ENCODE assay signal across 12 mouse cellular contexts in genomic region chr2:76971069-76971468, GRCm38 (mm10). TPM values are rescaled to one million over a fixed set of nuclear protein-coding genes. Genes with fewer than 3 reads are reported as not detected.
DNase-seq lines count a peak whose midpoint lies in the region; ATAC-seq and TF ChIP-seq lines count a peak whose summit lies in the region.
"Had no signal": no experiment of that assay in that cellular context is flagged by ENCODE, and none has a peak within 500 bp of the region (broad histone marks: within the 10 kb centered on the region; RNA-seq: fewer than 3 reads in every experiment).

No protein-coding gene starts in this region.

- H3K9me3 ChIP-seq in hindbrain, embryonic 13.5 days: no peaks in the 10 kb centered on the region
- H3K9me3 ChIP-seq in hindbrain, embryonic 11.5 days (ENCODE audit: control insufficient read depth, low read length): no peaks in the 10 kb centered on the region
- H3K9me3 ChIP-seq in hindbrain, embryonic 14.5 days (ENCODE audit: control insufficient read depth, low read length): no peaks in the 10 kb centered on the region
- no peaks in the 10 kb centered on the region for H3K9me3 ChIP-seq in neural tube, embryonic 14.5 days (ENCODE audit: control insufficient read depth, low read length)

- peak overlapping the region; percentile 81 for H3K4me3 ChIP-seq in gastrocnemius, adult 2 months
- H3K4me3 ChIP-seq in hindbrain, embryonic 13.5 days: no peak overlapping the region
- no peak overlapping the region for H3K4me3 ChIP-seq in hindbrain, embryonic 11.5 days (ENCODE audit: low read depth, low read length)
- H3K4me3 ChIP-seq in hindbrain, embryonic 14.5 days (replicated peaks; ENCODE audit: low read length): no peak overlapping the region
- no peak overlapping the region for H3K4me3 ChIP-seq in neural tube, embryonic 14.5 days (ENCODE audit: low read depth, low read length)
- H3K4me3 ChIP-seq: myocyte had no signal

- H3K27ac ChIP-seq in gastrocnemius, adult 2 months: peak overlapping the region; percentile 81
- no peak overlapping the region for H3K27ac ChIP-seq in hindbrain, embryonic 13.5 days
- no peak overlapping the region for H3K27ac ChIP-seq in hindbrain, embryonic 11.5 days (ENCODE audit: low read depth, low read length)
- no peak overlapping the region for H3K27ac ChIP-seq in hindbrain, embryonic 14.5 days
- no peak overlapping the region for H3K27ac ChIP-seq in neural tube, embryonic 14.5 days (ENCODE audit: low read depth, low read length)

- peak; percentile 33; the same call in 1 of the 2 replicates for ATAC-seq in hindbrain, embryonic 13.5 days (ENCODE audit: low FRiP score)
- ATAC-seq in hindbrain, embryonic 11.5 days (ENCODE audit: low FRiP score): no peak
- peak; percentile 43; the same call in 1 of the 2 replicates for ATAC-seq in hindbrain, embryonic 14.5 days (ENCODE audit: low FRiP score)
- peak; percentile 45; the same call in 1 of the 2 replicates for ATAC-seq in neural tube, embryonic 14.5 days (ENCODE audit: low read depth)
- ATAC-seq in cerebellum, adult (ENCODE audit: insufficient number of reproducible peaks, low FRiP score, low TSS enrichment): no peak

- no peak overlapping the region for H3K4me2 ChIP-seq in hindbrain, embryonic 13.5 days
- H3K4me2 ChIP-seq in hindbrain, embryonic 11.5 days (replicated peaks; ENCODE audit: low read depth, low read length): no peak overlapping the region
- 0 out of 2 replicates have a peak overlapping the region, but pooled peaks have one; percentile 5 for H3K4me2 ChIP-seq in hindbrain, embryonic 14.5 days (replicated peaks)
- H3K4me2 ChIP-seq in neural tube, embryonic 14.5 days (ENCODE audit: low read depth, low read length): peak overlapping the region; percentile 7; the same call in 1 of the 2 replicates
- H3K4me2 ChIP-seq: lung, embryonic 14.5 days had no signal

- H3K9ac ChIP-seq in hindbrain, embryonic 13.5 days: no peak overlapping the region
- H3K9ac ChIP-seq in hindbrain, embryonic 11.5 days (ENCODE audit: low read depth, low read length): no peak overlapping the region
- peak overlapping the region; percentile 37; the same call in 1 of the 2 replicates for H3K9ac ChIP-seq in hindbrain, embryonic 14.5 days
- no peak overlapping the region for H3K9ac ChIP-seq in neural tube, embryonic 14.5 days (replicated peaks; ENCODE audit: low read depth, low read length)
- H3K9ac ChIP-seq: lung, embryonic 14.5 days had no signal

- intact Hi-C loops in gastrocnemius, adult 2 months (cut with DNase I): no loop called here

- H3K36me3 ChIP-seq in hindbrain, embryonic 13.5 days: no peaks in the 10 kb centered on the region
- H3K36me3 ChIP-seq in hindbrain, embryonic 11.5 days (ENCODE audit: control insufficient read depth, insufficient read depth, low read length): no peaks in the 10 kb centered on the region
- H3K36me3 ChIP-seq in hindbrain, embryonic 14.5 days (replicated peaks; ENCODE audit: control insufficient read depth, insufficient read depth): no peaks in the 10 kb centered on the region
- H3K36me3 ChIP-seq in neural tube, embryonic 14.5 days (ENCODE audit: control insufficient read depth, insufficient read depth, low read length): no peaks in the 10 kb centered on the region

- WGBS in hindbrain, embryonic 13.5 days: 64% methylated on average over 5 of the region's 5 CpGs
- 71% methylated on average over 5 of the region's 5 CpGs for WGBS in hindbrain, embryonic 11.5 days
- WGBS in hindbrain, embryonic 14.5 days: 54% methylated on average over 5 of the region's 5 CpGs
- WGBS in neural tube, embryonic 14.5 days: 56% methylated on average over 5 of the region's 5 CpGs

- no peaks in the 10 kb centered on the region; the same call in 1 of the 2 replicates for H3K4me1 ChIP-seq in hindbrain, embryonic 13.5 days (replicated peaks)
- no peaks in the 10 kb centered on the region for H3K4me1 ChIP-seq in hindbrain, embryonic 11.5 days (replicated peaks; ENCODE audit: control insufficient read depth, insufficient read depth, low read length)
- H3K4me1 ChIP-seq in hindbrain, embryonic 14.5 days (replicated peaks; ENCODE audit: control insufficient read depth, insufficient read depth, low read length): no peaks in the 10 kb centered on the region
- H3K4me1 ChIP-seq in neural tube, embryonic 14.5 days (ENCODE audit: control insufficient read depth, insufficient read depth, low read length): no peaks in the 10 kb centered on the region

- no peak for TF ChIP-seq CTCF in gastrocnemius, adult 2 months (IDR thresholded peaks at IDR 0.05)

- H3K27me3 ChIP-seq in hindbrain, embryonic 13.5 days: no peaks in the 10 kb centered on the region
- H3K27me3 ChIP-seq in hindbrain, embryonic 11.5 days (ENCODE audit: control insufficient read depth, insufficient read depth, low read length): no peaks in the 10 kb centered on the region
- H3K27me3 ChIP-seq in hindbrain, embryonic 14.5 days (ENCODE audit: control insufficient read depth, insufficient read depth, low read length): no peaks in the 10 kb centered on the region
- no peaks in the 10 kb centered on the region for H3K27me3 ChIP-seq in neural tube, embryonic 14.5 days (ENCODE audit: control insufficient read depth, insufficient read depth, low read length)

- DNase-seq in gastrocnemius, adult 2 months: no peak
- DNase-seq in gastrocnemius, postnatal 25 days: no peak
- DNase-seq in hindbrain, embryonic 11.5 days (ENCODE audit: low spot score): no peak
- DNase-seq in hindbrain, embryonic 14.5 days (ENCODE audit: low spot score): no peak
- DNase-seq in spleen, adult 18-20 months: no peak
- DNase-seq: adrenal gland, adult 2 months; thymus, postnatal 14 days had no signal

RNA-seq across cellular contexts. Expression of gene Ttn, which starts 11.3 kb away (rescaled TPM):
- total RNA-seq in gastrocnemius, adult 2 months (2021): 1,000 to 10,000 TPM; 6,941 to 7,187 TPM
- total RNA-seq in gastrocnemius, postnatal 25 days (2021): 1,000 to 10,000 TPM; 6,049 to 7,005 TPM
- polyA plus RNA-seq in hindbrain, embryonic 13.5 days (2015; fragmentation: Nextera tagmentation; extraction: Ambion mirVana): 1.1 and 2.5 TPM in 2 replicates
- polyA plus RNA-seq in hindbrain, embryonic 11.5 days (2014; fragmentation: Nextera tagmentation; extraction: Ambion mirVana): 3.0 and 3.1 TPM in 2 replicates
- polyA plus RNA-seq in hindbrain, embryonic 14.5 days (2014; fragmentation: Nextera tagmentation; extraction: Ambion mirVana): 0.37 and 0.39 TPM in 2 replicates
- polyA plus RNA-seq in neural tube, embryonic 14.5 days (2014; fragmentation: Nextera tagmentation; extraction: Ambion mirVana): 1.1 and 1.9 TPM in 2 replicates

Comparison
In these comparisons a context has a peak if more than half of its experiments do, and no peak if none do; other contexts are left out.
1. ATAC-seq: peak in hindbrain, embryonic 13.5 days (single experiment), hindbrain, embryonic 14.5 days (single experiment) and neural tube, embryonic 14.5 days (single experiment); none in hindbrain, embryonic 11.5 days (single experiment) and cerebellum, adult (single experiment).
2. H3K4me2 ChIP-seq: peak in hindbrain, embryonic 14.5 days (single experiment) and neural tube, embryonic 14.5 days (single experiment); none in hindbrain, embryonic 13.5 days (single experiment) and hindbrain, embryonic 11.5 days (single experiment).